Mouse (Mus musculus): Measurements from ENCODE around the gene Psmc3. TPM values are rescaled to one million over a fixed set of nuclear protein-coding genes. Genes with fewer than 3 reads are reported as not detected.
A peak's percentile ranks its signal among the peaks of the same experiment; 100 is the strongest.
"Not testable (repeated sequence)": the region's sequence is repeated elsewhere in the genome, so short reads cannot be mapped to it uniquely, and the experiment has no call there.

The Psmc3 gene
- polyA plus RNA-seq, 1 experiment from 2014 or later, result 291 TPM

- H3K27ac ChIP-seq (replicated peaks), result no peak overlapping the region
- no peaks in the 10 kb centered on the region for H3K4me1 ChIP-seq
- WGBS, result 79% methylated on average over 5 of the region's 5 CpGs
- H3K9ac ChIP-seq (replicated peaks), result no peak overlapping the region
- H3K27me3 ChIP-seq, result no peaks in the 10 kb centered on the region
- H3K4me2 ChIP-seq (replicated peaks), result no peak overlapping the region
- no peak for ATAC-seq (ENCODE audit: low FRiP score, low read depth)
- no peaks in the 10 kb centered on the region for H3K9me3 ChIP-seq
- no peak overlapping the region for H3K4me3 ChIP-seq
- H3K36me3 ChIP-seq, result no peaks in the 10 kb centered on the region
Measured at GRCm38 (mm10) chr2:91109241-91109640, 55.4 kb downstream of the Psmc3 start.

- Histone ChIP-seq H3K4me2 (replicated peaks) (no peak overlapping the region), H3K27ac (replicated peaks) (no peak overlapping the region), H3K27me3 (no peaks in the 10 kb centered on the region), H3K9me3 (no peaks in the 10 kb centered on the region), H3K4me1 (peaks cover under 1% of the 10 kb centered on the region; the same call in 1 of the 2 replicates), H3K9ac (replicated peaks) (no peak overlapping the region), H3K4me3 (no peak overlapping the region), H3K36me3 (no peaks in the 10 kb centered on the region)
- WGBS, result 90% methylated on average over 5 of the region's 5 CpGs
- no peak for ATAC-seq (ENCODE audit: low FRiP score, low read depth)
Measured at GRCm38 (mm10) chr2:91109807-91110385, 56.1 kb downstream of the Psmc3 start.

- peaks cover 6% of the 10 kb centered on the region for H3K4me1 ChIP-seq
- H3K9ac ChIP-seq (replicated peaks), result no peak overlapping the region
- 76% methylated on average over 6 of the region's 6 CpGs for WGBS
- no peak for ATAC-seq (ENCODE audit: low FRiP score, low read depth)
- H3K4me3 ChIP-seq, result no peak overlapping the region
- no peak overlapping the region for H3K27ac ChIP-seq (replicated peaks)
- H3K9me3 ChIP-seq, result no peaks in the 10 kb centered on the region
- H3K4me2 ChIP-seq (replicated peaks), result no peak overlapping the region
- H3K27me3 ChIP-seq, result peaks cover 3% of the 10 kb centered on the region; the same call in 1 of the 2 replicates
- no peaks in the 10 kb centered on the region for H3K36me3 ChIP-seq
Measured at GRCm38 (mm10) chr2:91110429-91110828, 56.6 kb downstream of the Psmc3 start.

GRCm38 (mm10) chr2:91111832-91112231 lies 58.0 kb downstream of the Psmc3 start:
- H3K4me1 ChIP-seq; ATAC-seq (ENCODE audit: low FRiP score, low read depth); H3K4me2 ChIP-seq (replicated peaks); H3K9ac ChIP-seq (replicated peaks); H3K4me3 ChIP-seq; H3K27ac ChIP-seq (replicated peaks); H3K9me3 ChIP-seq; H3K36me3 ChIP-seq: not testable (repeated sequence)
- peaks cover 14% of the 10 kb centered on the region for H3K27me3 ChIP-seq
- 98% methylated on average over 3 of the region's 3 CpGs for WGBS

- WGBS, result 65% methylated on average over 4 of the region's 4 CpGs
- H3K27me3 ChIP-seq, result peaks cover 19% of the 10 kb centered on the region
- ATAC-seq (ENCODE audit: low FRiP score, low read depth), result no peak
Measured at GRCm38 (mm10) chr2:91112491-91112890, 58.7 kb downstream of the Psmc3 start.

GRCm38 (mm10) chr2:91113334-91113733 lies 59.5 kb downstream of the Psmc3 start:
- H3K4me2 ChIP-seq (replicated peaks), result no peak overlapping the region
- 82% methylated on average over 10 of the region's 10 CpGs for WGBS
- ATAC-seq (ENCODE audit: low FRiP score, low read depth), result no peak
- no peaks in the 10 kb centered on the region for H3K9me3 ChIP-seq
- peaks cover 23% of the 10 kb centered on the region for H3K27me3 ChIP-seq
- no peak overlapping the region for H3K9ac ChIP-seq (replicated peaks)
- no peaks in the 10 kb centered on the region for H3K36me3 ChIP-seq
- H3K4me1 ChIP-seq, result peaks cover 8% of the 10 kb centered on the region
- no peak overlapping the region for H3K4me3 ChIP-seq
- no peak overlapping the region for H3K27ac ChIP-seq (replicated peaks)

More at GRCm38 (mm10) chr2:91112491-91112890, 58.7 kb downstream of the Psmc3 start:
- Histone ChIP-seq H3K27ac (replicated peaks) (no peak overlapping the region), H3K4me3 (no peak overlapping the region), H3K9ac (replicated peaks) (no peak overlapping the region), H3K36me3 (no peaks in the 10 kb centered on the region), H3K4me1 (peaks cover 8% of the 10 kb centered on the region), H3K9me3 (no peaks in the 10 kb centered on the region), H3K4me2 (replicated peaks) (no peak overlapping the region)

- H3K9me3 ChIP-seq, result no peaks in the 10 kb centered on the region
- H3K4me1 ChIP-seq, result peaks cover 8% of the 10 kb centered on the region
- no peak for ATAC-seq (ENCODE audit: low FRiP score, low read depth)
- H3K9ac ChIP-seq (replicated peaks), result no peak overlapping the region
- H3K4me3 ChIP-seq, result no peak overlapping the region
- H3K36me3 ChIP-seq, result no peaks in the 10 kb centered on the region
- no peak overlapping the region for H3K27ac ChIP-seq (replicated peaks)
- H3K27me3 ChIP-seq, result peaks cover 24% of the 10 kb centered on the region
- H3K4me2 ChIP-seq (replicated peaks), result no peak overlapping the region
- 76% methylated on average over 6 of the region's 6 CpGs for WGBS
Measured at GRCm38 (mm10) chr2:91113852-91114251, 60.0 kb downstream of the Psmc3 start.

GRCm38 (mm10) chr2:91114781-91115577 lies 61.2 kb downstream of the Psmc3 start:
- Histone ChIP-seq H3K36me3 (no peaks in the 10 kb centered on the region), H3K4me2 (replicated peaks) (peak overlapping the region; percentile 82), H3K27me3 (peaks cover 24% of the 10 kb centered on the region), H3K9ac (replicated peaks) (peak overlapping the region; percentile 59), H3K9me3 (no peaks in the 10 kb centered on the region), H3K4me1 (peaks cover 8% of the 10 kb centered on the region), H3K4me3 (peak overlapping the region; percentile 47), H3K27ac (replicated peaks) (no peak overlapping the region)
- ATAC-seq (ENCODE audit: low FRiP score, low read depth), result peak; percentile 77
- 7% methylated on average over 42 of the region's 42 CpGs for WGBS

- H3K4me2 ChIP-seq (replicated peaks), result peak overlapping the region; percentile 82
- peak overlapping the region; percentile 47 for H3K4me3 ChIP-seq
- no peak overlapping the region for H3K27ac ChIP-seq (replicated peaks)
- 36% methylated on average over 12 of the region's 12 CpGs for WGBS
- no peak for ATAC-seq (ENCODE audit: low FRiP score, low read depth)
- H3K27me3 ChIP-seq, result peaks cover 24% of the 10 kb centered on the region
- peak overlapping the region; percentile 59 for H3K9ac ChIP-seq (replicated peaks)
- peaks cover 8% of the 10 kb centered on the region for H3K4me1 ChIP-seq
- H3K9me3 ChIP-seq, result no peaks in the 10 kb centered on the region
- no peaks in the 10 kb centered on the region for H3K36me3 ChIP-seq
Measured at GRCm38 (mm10) chr2:91115578-91115970, 61.8 kb downstream of the Psmc3 start.

Other genes with a start within 250 kb of the Psmc3 start
- gene Mtch2, start 206.9 kb upstream of the Psmc3 start, polyA plus RNA-seq (2016; fragmentation: Nextera tagmentation; extraction: Ambion mirVana), result 207 and 209 TPM in 2 replicates
- gene C1qtnf4, start 168.1 kb upstream of the Psmc3 start, polyA plus RNA-seq (2016; fragmentation: Nextera tagmentation; extraction: Ambion mirVana), result 29.2 and 32.9 TPM in 2 replicates
- gene Kbtbd4, start 149.3 kb upstream of the Psmc3 start, polyA plus RNA-seq (2016; fragmentation: Nextera tagmentation; extraction: Ambion mirVana), result 53.5 and 54.5 TPM in 2 replicates
- gene Ndufs3, start 149.2 kb upstream of the Psmc3 start, polyA plus RNA-seq (2016; fragmentation: Nextera tagmentation; extraction: Ambion mirVana), result 187 and 196 TPM in 2 replicates
- 167 and 178 TPM in 2 replicates for gene Celf1, start 113.6 kb upstream of the Psmc3 start, polyA plus RNA-seq (2016; fragmentation: Nextera tagmentation; extraction: Ambion mirVana)
- gene Rapsn, start 18.4 kb upstream of the Psmc3 start, polyA plus RNA-seq (2016; fragmentation: Nextera tagmentation; extraction: Ambion mirVana), result 0.94 and 1.4 TPM in 2 replicates
- 29.4 and 30.8 TPM in 2 replicates for gene Slc39a13, start 16.4 kb downstream of the Psmc3 start, polyA plus RNA-seq (2016; fragmentation: Nextera tagmentation; extraction: Ambion mirVana)
- gene Spi1, start 28.4 kb downstream of the Psmc3 start, polyA plus RNA-seq (2016; fragmentation: Nextera tagmentation; extraction: Ambion mirVana), result 3.3 and 4.8 TPM in 2 replicates
- gene Mybpc3, start 64.1 kb downstream of the Psmc3 start, polyA plus RNA-seq (2016; fragmentation: Nextera tagmentation; extraction: Ambion mirVana), result 0.16 and 0.32 TPM in 2 replicates
- 42.5 and 45.9 TPM in 2 replicates for gene Madd, start 129.8 kb downstream of the Psmc3 start, polyA plus RNA-seq (2016; fragmentation: Nextera tagmentation; extraction: Ambion mirVana)
- 1.0 and 1.9 TPM in 2 replicates for gene Nr1h3, start 148.8 kb downstream of the Psmc3 start, polyA plus RNA-seq (2016; fragmentation: Nextera tagmentation; extraction: Ambion mirVana)
- 37.7 and 38.4 TPM in 2 replicates for gene Acp2, start 148.9 kb downstream of the Psmc3 start, polyA plus RNA-seq (2016; fragmentation: Nextera tagmentation; extraction: Ambion mirVana)
- gene Ddb2, start 183.0 kb downstream of the Psmc3 start, polyA plus RNA-seq (2016; fragmentation: Nextera tagmentation; extraction: Ambion mirVana), result 9.0 and 10.4 TPM in 2 replicates
- 29.1 and 31.0 TPM in 2 replicates for gene Pacsin3, start 201.9 kb downstream of the Psmc3 start, polyA plus RNA-seq (2016; fragmentation: Nextera tagmentation; extraction: Ambion mirVana)
- gene Arfgap2, start 211.0 kb downstream of the Psmc3 start, polyA plus RNA-seq (2016; fragmentation: Nextera tagmentation; extraction: Ambion mirVana), result 88.6 and 92.2 TPM in 2 replicates